Mouse (Mus musculus) cerebellum, adult 9-10 months (tissue): ENCODE measurements around the gene Vmn1r100.
"Not testable (repeated sequence)": the region's sequence is repeated elsewhere in the genome, so short reads cannot be mapped to it uniquely, and the experiment has no call there.

Experiments
- DNase-seq: peaks from one replicate; pipeline ENCODE4 v3.0.0; 2022

Gene Vmn1r100

DNA sequence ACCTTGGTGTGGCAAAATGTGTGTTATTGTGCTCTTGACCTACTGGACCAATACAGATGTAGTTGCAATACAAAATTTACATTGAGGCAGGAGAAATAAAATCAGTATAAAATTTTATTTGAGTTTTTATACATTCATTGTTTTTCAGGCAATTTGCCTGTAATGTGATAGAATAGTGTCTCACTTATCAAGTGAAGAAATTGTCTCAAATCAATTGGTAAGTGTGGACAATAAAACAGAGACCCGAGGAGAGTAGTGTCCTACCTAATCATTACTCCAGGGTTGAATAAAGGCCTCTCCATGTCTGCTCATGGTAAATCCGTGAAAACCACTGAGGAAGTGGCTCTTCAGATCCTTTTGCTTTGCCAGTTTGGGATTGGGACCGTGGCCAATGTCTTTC is at the start of gene Vmn1r100:
Gene Vmn1r100, plus strand, starts transcription at position 301 of the 400 bp plus-strand sequence.
- DNase-seq = not testable (repeated sequence)

- not testable (repeated sequence) for DNase-seq
These were observed 42.4 kb upstream of the Vmn1r100 start, which contains the start of gene Gm5728 for GRCm38 (mm10) chr7:20375310-20375709. Gm5728 (minus strand) TSS chr7:20375410.

DNA sequence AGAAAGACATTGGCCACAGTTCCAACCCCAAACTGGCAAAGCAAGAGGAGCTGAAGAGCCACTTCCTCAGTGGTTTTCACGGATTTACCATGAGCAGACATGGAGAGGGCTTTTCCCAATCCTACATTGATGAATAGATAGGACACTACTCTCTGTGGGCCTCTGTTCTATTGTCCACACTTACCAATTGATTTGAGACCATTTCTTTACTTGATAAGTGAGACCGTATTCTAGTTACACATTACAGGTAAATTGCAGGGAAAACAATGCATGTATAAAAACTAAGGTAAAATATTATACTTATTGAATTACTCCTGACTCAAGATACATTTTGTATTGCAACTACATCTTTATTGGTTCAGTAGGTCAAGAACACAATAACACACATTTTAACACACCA is 24.8 kb downstream of the Vmn1r100 start, which contains the start of gene Vmn1r101:
Gene Vmn1r101, minus strand, starts transcription at position 101 of the 400 bp plus-strand sequence.
- DNase-seq = not testable (repeated sequence)
